Mouse (Mus musculus) cerebellum, adult 18-20 months (tissue): ENCODE measurements around the gene Snf8.
A peak's percentile ranks its signal among the peaks of the same experiment; 100 is the strongest.

Experiments used
- DNase-seq, 2 experiments: peaks; one replicate each; pipeline ENCODE4 v3.0.0; 2021

The Snf8 gene

GRCm38 (mm10) chr11:96074351-96075176 is 39.9 kb downstream of the Snf8 start:
- DNase-seq, result peak; percentile 39 to 53

- peak in 1 of 2 experiments; percentile 47 for DNase-seq
These were observed 40.5 kb downstream of the Snf8 start for GRCm38 (mm10) chr11:96075177-96075508.

- DNase-seq, result peak; percentile 96 to 99
These were observed 41.0 kb downstream of the Snf8 start, which contains the start of gene Atp5g1 for GRCm38 (mm10) chr11:96075509-96076220. Atp5g1 (minus strand) TSS chr11:96075670.

GRCm38 (mm10) chr11:96076221-96077105 is 41.8 kb downstream of the Snf8 start:
- peak in 1 of 2 experiments; percentile 28 for DNase-seq

GRCm38 (mm10) chr11:96080736-96081135 is 46.1 kb downstream of the Snf8 start:
- no peak for DNase-seq

- no peak for DNase-seq
These were observed 48.0 kb downstream of the Snf8 start for GRCm38 (mm10) chr11:96082682-96083081.

- no peak for DNase-seq
These were observed 53.3 kb downstream of the Snf8 start for GRCm38 (mm10) chr11:96087981-96088380.

- DNase-seq, result no peak
These were observed 56.4 kb downstream of the Snf8 start for GRCm38 (mm10) chr11:96091073-96091472.

- no peak for DNase-seq
These were observed 58.1 kb downstream of the Snf8 start for GRCm38 (mm10) chr11:96092674-96093291.

- DNase-seq, result peak; percentile 27 to 38
These were observed 58.7 kb downstream of the Snf8 start for GRCm38 (mm10) chr11:96093361-96093760.
